Mouse (Mus musculus) spleen, adult 2 months (tissue): ENCODE data around the gene Sgce. TPM values are rescaled to one million over a fixed set of nuclear protein-coding genes. Genes with fewer than 3 reads are reported as not detected.

Source experiments
- DNase-seq, 2 experiments: peaks; one replicate each; pipeline versions ENCODE4 v3.0.0 to v3.0.0-alpha.2; 2012 to 2021; ENCODE audit warnings: low spot score in 2 of 2, low read depth in 1 of 2
- H3K27ac ChIP-seq: fragments of 200-500 bp; 2 replicates; pipeline ENCODE4 v1.5.1; 2012; ENCODE audit warnings: low read length, inconsistent platforms; ENCODE audit not compliant: insufficient read depth
- H3K27me3 ChIP-seq: fragments of 200-500 bp; 2 replicates; pipeline ENCODE4 v1.6.1; 2012; ENCODE audit warnings: mild to moderate bottlenecking, moderate library complexity, low read length, inconsistent platforms; ENCODE audit not compliant: control insufficient read depth, insufficient read depth
- H3K36me3 ChIP-seq: fragments of 200-500 bp; 2 replicates; pipeline ENCODE4 v1.6.1; 2012; ENCODE audit warnings: mild to moderate bottlenecking, low read length, inconsistent platforms; ENCODE audit not compliant: control insufficient read depth, insufficient read depth
- H3K4me1 ChIP-seq: fragments of 200-500 bp; 2 replicates; pipeline ENCODE4 v1.6.1; 2011; ENCODE audit warnings: inconsistent platforms; ENCODE audit not compliant: control insufficient read depth, insufficient read depth, insufficient read length
- H3K4me3 ChIP-seq: fragments of 200-500 bp; 2 replicates; pipeline ENCODE4 v1.5.1; 2011; ENCODE audit warnings: mild to moderate bottlenecking, inconsistent platforms; ENCODE audit not compliant: insufficient read depth, insufficient read length; ENCODE audit errors: extremely low read depth
- CTCF ChIP-seq: fragments of 200-500 bp; IDR thresholded peaks from 2 replicates; pipeline ENCODE4 v1.5.1; 2011; ENCODE audit warnings: mild to moderate bottlenecking, inconsistent platforms; ENCODE audit not compliant: insufficient read depth, insufficient read length, insufficient replicate concordance; ENCODE audit errors: extremely low read depth
- POLR2A ChIP-seq: fragments of 200-500 bp; IDR thresholded peaks from 2 replicates; pipeline ENCODE4 v1.6.1; 2011; ENCODE audit warnings: low read depth, low read length, inconsistent platforms
- WGBS: fragments of 180-500 bp; shearing (Covaris S2); methylation state at CpG from one replicate; pipeline ENCODE4 v1.1.7; 2018; 5-methylcytosine and 5-hydroxymethylcytosine counted together
- polyA plus RNA-seq: library from polyadenylated mRNA; depleted of rRNA; stranded (reverse); fragments of >200 nt; gene quantifications from 2 replicates; pipeline ENCODE4 v1.2.3, GENCODE M21; 2012

The Sgce gene
- polyA plus RNA-seq, 1 experiment = 3.4 TPM

GRCm38 (mm10) chr6:4701641-4702040 is 45.4 kb downstream of the Sgce start:
- H3K36me3 ChIP-seq = no peaks in the 10 kb centered on the region
- no peak overlapping the region for H3K27ac ChIP-seq
- DNase-seq = no peak
- no peak overlapping the region for H3K4me3 ChIP-seq
- H3K27me3 ChIP-seq = no peaks in the 10 kb centered on the region
- no peaks in the 10 kb centered on the region for H3K4me1 ChIP-seq
- TF ChIP-seq CTCF = no peak
- TF ChIP-seq POLR2A = no peak
- 89% methylated on average over 8 of the region's 8 CpGs for WGBS

GRCm38 (mm10) chr6:4695778-4696177 is 51.2 kb downstream of the Sgce start:
- 87% methylated on average over 3 of the region's 3 CpGs for whole genome bisulfite sequencing
- TF ChIP-seq CTCF = no peak
- TF ChIP-seq POLR2A = no peak
- no peak overlapping the region for H3K27ac ChIP-seq
- H3K4me1 ChIP-seq = no peaks in the 10 kb centered on the region
- no peak overlapping the region for H3K4me3 ChIP-seq
- H3K36me3 ChIP-seq = no peaks in the 10 kb centered on the region
- no peaks in the 10 kb centered on the region for H3K27me3 ChIP-seq
- no peak for DNase-seq

DNA sequence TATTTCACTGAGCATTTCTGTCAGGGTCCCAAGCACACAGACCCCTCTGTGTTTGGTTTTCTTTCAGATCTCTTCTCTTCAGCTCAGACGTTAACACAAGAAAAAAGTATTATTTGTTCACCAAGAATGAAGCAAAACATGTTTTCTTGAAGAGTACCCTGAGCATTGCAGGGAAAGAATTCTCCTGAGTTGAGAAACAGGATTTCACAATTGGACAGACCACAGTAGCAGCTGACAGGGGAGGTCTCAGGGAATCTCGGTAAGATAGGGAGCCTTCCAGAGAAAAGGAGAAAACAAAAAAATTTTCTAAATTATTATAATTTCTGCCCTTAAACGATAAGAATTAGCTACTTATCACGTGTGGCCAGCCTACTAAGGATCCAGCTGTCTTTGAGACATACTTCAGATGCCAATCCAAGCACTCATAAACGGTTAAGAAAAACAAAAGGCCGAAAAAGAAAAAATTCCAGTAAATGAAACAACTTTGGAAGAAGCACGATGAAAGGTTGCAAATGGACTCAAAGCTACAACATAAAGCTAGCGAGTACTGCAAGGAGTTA is 52.3 kb downstream of the Sgce start:
- WGBS = 84% methylated on average over 8 of the region's 8 CpGs
- TF ChIP-seq CTCF (no peak), POLR2A (no peak)

GRCm38 (mm10) chr6:4693544-4693943 is 53.5 kb downstream of the Sgce start:
- no peak overlapping the region for H3K4me3 ChIP-seq
- no peaks in the 10 kb centered on the region for H3K27me3 ChIP-seq
- no peak for DNase-seq
- WGBS = 91% methylated on average over 10 of the region's 10 CpGs
- no peak for TF ChIP-seq CTCF
- TF ChIP-seq POLR2A = no peak
- H3K4me1 ChIP-seq = no peaks in the 10 kb centered on the region
- H3K36me3 ChIP-seq = no peaks in the 10 kb centered on the region
- no peak overlapping the region for H3K27ac ChIP-seq

More for the DNA sequence above, 52.3 kb downstream of the Sgce start:
- Histone ChIP-seq H3K27ac (no peak overlapping the region), H3K4me3 (no peak overlapping the region), H3K36me3 (no peaks in the 10 kb centered on the region), H3K4me1 (no peaks in the 10 kb centered on the region), H3K27me3 (no peaks in the 10 kb centered on the region)
- no peak for DNase-seq

DNA sequence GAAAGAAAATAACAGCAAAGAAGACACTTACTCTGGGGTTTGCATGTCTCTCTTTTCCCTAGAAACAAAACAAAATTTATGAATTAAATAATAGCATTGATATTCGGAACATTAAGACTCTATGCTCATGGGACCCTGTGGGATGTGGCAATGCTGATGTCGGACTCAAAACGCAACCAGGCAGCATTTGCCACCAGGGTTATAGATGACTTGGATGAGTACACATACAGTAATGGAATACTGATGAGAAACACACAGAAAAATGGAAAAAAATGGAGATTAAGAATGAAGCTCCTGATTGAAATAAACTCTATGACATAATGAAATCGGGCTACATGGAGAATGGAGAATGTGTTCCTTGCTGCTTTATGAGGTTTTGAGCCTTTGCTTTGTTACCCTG is 56.6 kb downstream of the Sgce start:
- TF ChIP-seq POLR2A (no peak), CTCF (no peak)
- no peak for DNase-seq
- WGBS = 91% methylated on average over 4 of the region's 4 CpGs
- Histone ChIP-seq H3K4me1 (no peaks in the 10 kb centered on the region), H3K4me3 (no peak overlapping the region), H3K36me3 (no peaks in the 10 kb centered on the region), H3K27me3 (no peaks in the 10 kb centered on the region), H3K27ac (no peak overlapping the region)

GRCm38 (mm10) chr6:4684706-4685340 is 62.2 kb downstream of the Sgce start:
- no peaks in the 10 kb centered on the region for H3K27me3 ChIP-seq
- WGBS = 66% methylated on average over 10 of the region's 10 CpGs

GRCm38 (mm10) chr6:4680576-4680975 is 66.4 kb downstream of the Sgce start:
- Histone ChIP-seq H3K36me3 (no peaks in the 10 kb centered on the region), H3K4me3 (no peak overlapping the region), H3K27ac (no peak overlapping the region), H3K27me3 (no peaks in the 10 kb centered on the region), H3K4me1 (no peaks in the 10 kb centered on the region)
- WGBS = 93% methylated on average over 4 of the region's 4 CpGs
- no peak for DNase-seq
- TF ChIP-seq CTCF = no peak
- TF ChIP-seq POLR2A = no peak

More at GRCm38 (mm10) chr6:4684706-4685340, 62.2 kb downstream of the Sgce start:
- DNase-seq = no peak
- Histone ChIP-seq H3K4me1 (no peaks in the 10 kb centered on the region), H3K4me3 (no peak overlapping the region), H3K27ac (no peak overlapping the region), H3K36me3 (no peaks in the 10 kb centered on the region)
- TF ChIP-seq CTCF (no peak), POLR2A (no peak)
